Mouse (Mus musculus) limb, embryonic 11.5 days (tissue): Measurements from ENCODE around the gene Nfic. TPM values are rescaled to one million over a fixed set of nuclear protein-coding genes. Genes with fewer than 3 reads are reported as not detected.

Experiments used
- ATAC-seq: fragments of 200-750 bp; cut with Nextera tagmentation; 2 replicates; pipeline ENCODE4 v1.8.0; 2017; ENCODE audit warnings: low read depth; ENCODE audit not compliant: insufficient number of reproducible peaks, low FRiP score, low TSS enrichment
- DNase-seq: peaks from one replicate; pipeline ENCODE4 v3.0.0-alpha.2; 2015; ENCODE audit warnings: low spot score
- H3K27ac ChIP-seq: fragments of 300-500 bp; sonication (generic); replicated peaks from 2 replicates; pipeline ENCODE4 v1.5.1; 2014; ENCODE audit warnings: low read depth, mild to moderate bottlenecking, low read length
- H3K27me3 ChIP-seq: fragments of 300-500 bp; sonication (generic); 2 replicates; pipeline ENCODE4 v1.6.1; 2014; ENCODE audit warnings: mild to moderate bottlenecking, low read length, mixed read lengths; ENCODE audit not compliant: control insufficient read depth, insufficient read depth
- H3K36me3 ChIP-seq: fragments of 300-500 bp; sonication (generic); 2 replicates; pipeline ENCODE4 v1.6.1; 2014; ENCODE audit warnings: mild to moderate bottlenecking, low read length, moderate library complexity, mixed read lengths; ENCODE audit not compliant: control insufficient read depth, insufficient read depth
- H3K4me1 ChIP-seq: fragments of 300-500 bp; sonication (generic); 2 replicates; pipeline ENCODE4 v1.6.1; 2014; ENCODE audit warnings: low read length, mixed read lengths; ENCODE audit not compliant: control insufficient read depth, insufficient read depth
- H3K4me2 ChIP-seq: fragments of 300-500 bp; sonication (generic); 2 replicates; pipeline ENCODE4 v1.6.1; 2014; ENCODE audit warnings: low read depth, mild to moderate bottlenecking, moderate library complexity; ENCODE audit not compliant: severe bottlenecking
- H3K4me3 ChIP-seq: fragments of 300-500 bp; sonication (generic); 2 replicates; pipeline ENCODE4 v1.5.1; 2014; ENCODE audit warnings: low read depth, low read length
- H3K9ac ChIP-seq: fragments of 300-500 bp; sonication (generic); 2 replicates; pipeline ENCODE4 v1.6.1; 2014; ENCODE audit warnings: mild to moderate bottlenecking, low read length
- H3K9me3 ChIP-seq: fragments of 300-500 bp; sonication (generic); 2 replicates; pipeline ENCODE4 v1.6.1; 2016; ENCODE audit warnings: low read length; ENCODE audit not compliant: control insufficient read depth
- WGBS: fragments of 180-500 bp; shearing (Covaris S2); extraction: QIAGEN DNeasy Blood & Tissue Kit; methylation state at CpG from one replicate; pipeline ENCODE4 v1.1.7; 2014; 5-methylcytosine and 5-hydroxymethylcytosine counted together
- polyA plus RNA-seq: library from polyadenylated mRNA; unstranded; fragments of >200 nt; fragmentation: Nextera tagmentation; extraction: Ambion mirVana; gene quantifications from 2 replicates; pipeline ENCODE4 v1.2.1, GENCODE M21; 2014

Gene Nfic
- polyA plus RNA-seq, 1 experiment from 2014 or later: 16.7 TPM

GRCm38 (mm10) chr10:81460471-81460870 lies 5.0 kb upstream of the Nfic start:
- ATAC-seq (no peak), DNase-seq (no peak)
- WGBS: 31% methylated on average over 20 of the region's 20 CpGs
- Histone ChIP-seq H3K36me3 (no peaks in the 10 kb centered on the region), H3K27ac (no peak overlapping the region), H3K4me1 (no peaks in the 10 kb centered on the region), H3K4me2 (no peak overlapping the region), H3K27me3 (peaks cover 87% of the 10 kb centered on the region), H3K4me3 (no peak overlapping the region), H3K9me3 (no peaks in the 10 kb centered on the region), H3K9ac (no peak overlapping the region)

- ATAC-seq (no peak), DNase-seq (peak; percentile 20)
- Histone ChIP-seq H3K4me3 (no peak overlapping the region), H3K9me3 (no peaks in the 10 kb centered on the region), H3K27ac (no peak overlapping the region), H3K4me1 (no peaks in the 10 kb centered on the region), H3K27me3 (peaks cover 87% of the 10 kb centered on the region), H3K9ac (no peak overlapping the region), H3K36me3 (no peaks in the 10 kb centered on the region), H3K4me2 (no peak overlapping the region)
- 66% methylated on average over 21 of the region's 21 CpGs for WGBS
Measured at GRCm38 (mm10) chr10:81459399-81459798, 4.0 kb upstream of the Nfic start.

GRCm38 (mm10) chr10:81458267-81458666 lies 2.8 kb upstream of the Nfic start:
- no peaks in the 10 kb centered on the region for H3K4me1 ChIP-seq
- WGBS: 80% methylated on average over 6 of the region's 6 CpGs
- H3K9me3 ChIP-seq: no peaks in the 10 kb centered on the region
- no peak overlapping the region for H3K4me3 ChIP-seq
- H3K4me2 ChIP-seq: no peak overlapping the region
- H3K9ac ChIP-seq: no peak overlapping the region
- no peaks in the 10 kb centered on the region for H3K36me3 ChIP-seq
- DNase-seq (no peak), ATAC-seq (no peak)
- peaks cover 86% of the 10 kb centered on the region for H3K27me3 ChIP-seq
- no peak overlapping the region for H3K27ac ChIP-seq

GRCm38 (mm10) chr10:81457624-81458023 lies 2.2 kb upstream of the Nfic start:
- no peak overlapping the region for H3K9ac ChIP-seq
- no peaks in the 10 kb centered on the region for H3K36me3 ChIP-seq
- peaks cover 86% of the 10 kb centered on the region for H3K27me3 ChIP-seq
- no peak for ATAC-seq
- no peak for DNase-seq
- H3K4me1 ChIP-seq: no peaks in the 10 kb centered on the region
- 87% methylated on average over 8 of the region's 8 CpGs for whole genome bisulfite sequencing
- no peak overlapping the region for H3K4me3 ChIP-seq
- H3K4me2 ChIP-seq: no peak overlapping the region
- no peak overlapping the region for H3K27ac ChIP-seq
- H3K9me3 ChIP-seq: no peaks in the 10 kb centered on the region

- peaks cover 2% of the 10 kb centered on the region; the same call in 1 of the 2 replicates for H3K4me1 ChIP-seq
- H3K27ac ChIP-seq: no peak overlapping the region
- H3K27me3 ChIP-seq: peaks cover 86% of the 10 kb centered on the region
- H3K9me3 ChIP-seq: no peaks in the 10 kb centered on the region
- no peak overlapping the region for H3K9ac ChIP-seq
- 46% methylated on average over 12 of the region's 12 CpGs for WGBS
- H3K36me3 ChIP-seq: no peaks in the 10 kb centered on the region
- DNase-seq: no peak
- no peak overlapping the region for H3K4me2 ChIP-seq
- no peak overlapping the region for H3K4me3 ChIP-seq
- ATAC-seq: no peak
Measured at GRCm38 (mm10) chr10:81456983-81457563, 1.6 kb upstream of the Nfic start.

- no peak for DNase-seq
- H3K4me3 ChIP-seq: no peak overlapping the region
- no peak overlapping the region for H3K4me2 ChIP-seq
- 72% methylated on average over 2 of the region's 2 CpGs for WGBS
- H3K4me1 ChIP-seq: peaks cover 2% of the 10 kb centered on the region; the same call in 1 of the 2 replicates
- no peak overlapping the region for H3K27ac ChIP-seq
- no peak overlapping the region for H3K9ac ChIP-seq
- no peak for ATAC-seq
- no peaks in the 10 kb centered on the region for H3K36me3 ChIP-seq
- H3K27me3 ChIP-seq: peaks cover 73% of the 10 kb centered on the region
- no peaks in the 10 kb centered on the region for H3K9me3 ChIP-seq
Measured at GRCm38 (mm10) chr10:81454106-81454505, 1.3 kb downstream of the Nfic start.

GRCm38 (mm10) chr10:81452947-81453288 lies 2.5 kb downstream of the Nfic start:
- WGBS: 3% methylated on average over 14 of the region's 14 CpGs
- H3K36me3 ChIP-seq: no peaks in the 10 kb centered on the region
- H3K27ac ChIP-seq: no peak overlapping the region
- no peaks in the 10 kb centered on the region for H3K9me3 ChIP-seq
- H3K4me1 ChIP-seq: peaks cover 2% of the 10 kb centered on the region; the same call in 1 of the 2 replicates
- no peak overlapping the region for H3K4me3 ChIP-seq
- ATAC-seq (no peak), DNase-seq (peak; percentile 24)
- no peak overlapping the region for H3K4me2 ChIP-seq
- peaks cover 66% of the 10 kb centered on the region for H3K27me3 ChIP-seq
- H3K9ac ChIP-seq: no peak overlapping the region

GRCm38 (mm10) chr10:81452237-81452946 lies 3.0 kb downstream of the Nfic start:
- 10% methylated on average over 36 of the region's 36 CpGs for WGBS
- H3K27ac ChIP-seq: no peak overlapping the region
- no peaks in the 10 kb centered on the region for H3K36me3 ChIP-seq
- H3K4me2 ChIP-seq: no peak overlapping the region
- H3K4me1 ChIP-seq: peaks cover 2% of the 10 kb centered on the region; the same call in 1 of the 2 replicates
- H3K9ac ChIP-seq: no peak overlapping the region
- H3K27me3 ChIP-seq: peaks cover 62% of the 10 kb centered on the region
- no peak overlapping the region for H3K4me3 ChIP-seq
- no peaks in the 10 kb centered on the region for H3K9me3 ChIP-seq
- ATAC-seq (no peak), DNase-seq (no peak)
